Mouse (Mus musculus): ENCODE results near the gene B3gat3.

GRCm38 (mm10) chr19:8944750-8945149 is 24.6 kb downstream of the B3gat3 start:
- TF ChIP-seq CTCF (conservative IDR thresholded peaks at IDR 0.05; ENCODE audit: low read length) (no peak), NANOG (IDR thresholded peaks at IDR 0.05; ENCODE audit: borderline replicate concordance, low read length) (no peak), POU5F1 (IDR thresholded peaks at IDR 0.05; ENCODE audit: borderline replicate concordance, low read length) (no peak)
